Mouse (Mus musculus) lung, adult 18-20 months (tissue): ENCODE data around the gene Fam118a.
"Not testable (repeated sequence)": the region's sequence is repeated elsewhere in the genome, so short reads cannot be mapped to it uniquely, and the experiment has no call there.

Experiments
- DNase-seq, 2 experiments: peaks; one replicate each; pipeline ENCODE4 v3.0.0; 2022; ENCODE audit warnings: mixed read lengths in 2 of 2

Gene Fam118a

GRCm38 (mm10) chr15:85015771-85016170 lies 13.0 kb upstream of the Fam118a start:
- DNase-seq, result no peak

GRCm38 (mm10) chr15:85016951-85017664 lies 11.6 kb upstream of the Fam118a start, which contains the start of gene Upk3a:
Upk3a (plus strand) TSS chr15:85017141.
- DNase-seq, result peak; percentile 69 to 78

- DNase-seq, result no peak
These were observed 6.5 kb upstream of the Fam118a start for GRCm38 (mm10) chr15:85022211-85022610.

- DNase-seq, result no peak
These were observed 2.6 kb upstream of the Fam118a start for GRCm38 (mm10) chr15:85026197-85026596.

GRCm38 (mm10) chr15:85027740-85028139 lies 1.0 kb upstream of the Fam118a start:
- DNase-seq, result no peak

GRCm38 (mm10) chr15:85030643-85031042 lies 1.9 kb downstream of the Fam118a start:
- not testable (repeated sequence) for DNase-seq

GRCm38 (mm10) chr15:85031866-85032265 lies 3.1 kb downstream of the Fam118a start:
- DNase-seq, result no peak

GRCm38 (mm10) chr15:85033916-85034315 lies 5.2 kb downstream of the Fam118a start:
- DNase-seq, result peak; percentile 18 to 55

GRCm38 (mm10) chr15:85036566-85037342 lies 8.0 kb downstream of the Fam118a start:
- DNase-seq, result peak; percentile 96 to 97

GRCm38 (mm10) chr15:85037343-85037690 lies 8.6 kb downstream of the Fam118a start:
- no peak for DNase-seq

GRCm38 (mm10) chr15:85041546-85042225 lies 12.9 kb downstream of the Fam118a start:
- DNase-seq, result no peak

- peak; percentile 62 to 73 for DNase-seq
These were observed 13.7 kb downstream of the Fam118a start for GRCm38 (mm10) chr15:85042361-85042954.

- no peak for DNase-seq
These were observed 14.4 kb downstream of the Fam118a start for GRCm38 (mm10) chr15:85043116-85043515.

- no peak for DNase-seq
These were observed 15.0 kb downstream of the Fam118a start for GRCm38 (mm10) chr15:85043761-85044160.

- DNase-seq, result no peak
These were observed 17.6 kb downstream of the Fam118a start for GRCm38 (mm10) chr15:85046230-85046950.

GRCm38 (mm10) chr15:85047865-85048264 lies 19.1 kb downstream of the Fam118a start:
- DNase-seq, result no peak

- DNase-seq, result no peak
These were observed 21.0 kb downstream of the Fam118a start for GRCm38 (mm10) chr15:85049758-85050157.

GRCm38 (mm10) chr15:85054098-85054497 lies 25.4 kb downstream of the Fam118a start:
- DNase-seq, result no peak

GRCm38 (mm10) chr15:85055186-85055585 lies 26.4 kb downstream of the Fam118a start:
- no peak for DNase-seq

GRCm38 (mm10) chr15:85063421-85063820 lies 34.7 kb downstream of the Fam118a start:
- no peak for DNase-seq

GRCm38 (mm10) chr15:85070561-85070960 lies 41.8 kb downstream of the Fam118a start:
- DNase-seq, result peak; percentile 16 to 50

- no peak for DNase-seq
These were observed 43.9 kb downstream of the Fam118a start for GRCm38 (mm10) chr15:85072651-85073050.
